Mouse (Mus musculus): ENCODE measurements around the gene Cacna1c. TPM values are rescaled to one million over a fixed set of nuclear protein-coding genes. Genes with fewer than 3 reads are reported as not detected.

The Cacna1c gene
- polyA plus RNA-seq, 1 experiment from 2014 or later = 6.4 TPM

GRCm38 (mm10) chr6:119129664-119130063 is 66.6 kb downstream of the Cacna1c start:
- Histone ChIP-seq H3K27me3 (no peaks in the 10 kb centered on the region), H3K4me2 (replicated peaks) (no peak overlapping the region), H3K4me1 (peaks cover 4% of the 10 kb centered on the region; the same call in 1 of the 2 replicates), H3K4me3 (no peak overlapping the region), H3K36me3 (no peaks in the 10 kb centered on the region), H3K27ac (replicated peaks) (no peak overlapping the region), H3K9ac (replicated peaks) (no peak overlapping the region), H3K9me3 (no peaks in the 10 kb centered on the region)
- 82% methylated on average over 5 of the region's 5 CpGs for WGBS
- ATAC-seq (replicated peaks) = no peak

- Histone ChIP-seq H3K4me2 (replicated peaks) (no peak overlapping the region), H3K4me3 (no peak overlapping the region), H3K9me3 (no peaks in the 10 kb centered on the region), H3K27ac (replicated peaks) (no peak overlapping the region), H3K36me3 (no peaks in the 10 kb centered on the region), H3K9ac (replicated peaks) (no peak overlapping the region), H3K27me3 (no peaks in the 10 kb centered on the region), H3K4me1 (peaks cover 4% of the 10 kb centered on the region; the same call in 1 of the 2 replicates)
- WGBS = 89% methylated on average over 8 of the region's 8 CpGs
- ATAC-seq (replicated peaks) = no peak
Observed at GRCm38 (mm10) chr6:119128521-119128920, 67.7 kb downstream of the Cacna1c start.

GRCm38 (mm10) chr6:119128076-119128475 is 68.1 kb downstream of the Cacna1c start:
- Histone ChIP-seq H3K4me1 (peaks cover 4% of the 10 kb centered on the region; the same call in 1 of the 2 replicates), H3K4me2 (replicated peaks) (no peak overlapping the region), H3K4me3 (no peak overlapping the region), H3K9me3 (no peaks in the 10 kb centered on the region), H3K27ac (replicated peaks) (no peak overlapping the region), H3K9ac (replicated peaks) (no peak overlapping the region), H3K36me3 (no peaks in the 10 kb centered on the region), H3K27me3 (no peaks in the 10 kb centered on the region)
- WGBS = 94% methylated on average over 1 of the region's 1 CpGs
- no peak for ATAC-seq (replicated peaks)

- no peak overlapping the region for H3K4me2 ChIP-seq (replicated peaks)
- H3K27ac ChIP-seq (replicated peaks) = no peak overlapping the region
- 0 out of 2 replicates have a peak, but pooled peaks cover 2% of the 10 kb centered on the region for H3K4me1 ChIP-seq
- no peak overlapping the region for H3K4me3 ChIP-seq
- 91% methylated on average over 3 of the region's 3 CpGs for WGBS
- H3K27me3 ChIP-seq = no peaks in the 10 kb centered on the region
- no peak for ATAC-seq (replicated peaks)
- H3K9ac ChIP-seq (replicated peaks) = no peak overlapping the region
- no peaks in the 10 kb centered on the region for H3K9me3 ChIP-seq
- H3K36me3 ChIP-seq = no peaks in the 10 kb centered on the region
Observed at GRCm38 (mm10) chr6:119126991-119127390, 69.2 kb downstream of the Cacna1c start.

GRCm38 (mm10) chr6:119118371-119118770 is 77.8 kb downstream of the Cacna1c start:
- Histone ChIP-seq H3K4me2 (replicated peaks) (no peak overlapping the region), H3K27me3 (no peaks in the 10 kb centered on the region), H3K4me3 (no peak overlapping the region), H3K9me3 (no peaks in the 10 kb centered on the region), H3K9ac (replicated peaks) (no peak overlapping the region), H3K27ac (replicated peaks) (no peak overlapping the region), H3K36me3 (no peaks in the 10 kb centered on the region), H3K4me1 (no peaks in the 10 kb centered on the region)
- ATAC-seq (replicated peaks) = no peak
- WGBS = 71% methylated on average over 4 of the region's 4 CpGs

- ATAC-seq (replicated peaks) = no peak
- Histone ChIP-seq H3K36me3 (no peaks in the 10 kb centered on the region), H3K27me3 (no peaks in the 10 kb centered on the region), H3K4me1 (no peaks in the 10 kb centered on the region), H3K4me3 (no peak overlapping the region), H3K9ac (replicated peaks) (no peak overlapping the region), H3K9me3 (no peaks in the 10 kb centered on the region), H3K27ac (replicated peaks) (no peak overlapping the region), H3K4me2 (replicated peaks) (no peak overlapping the region)
- 94% methylated on average over 3 of the region's 3 CpGs for WGBS
Observed at GRCm38 (mm10) chr6:119116290-119116689, 79.9 kb downstream of the Cacna1c start.

- Histone ChIP-seq H3K4me2 (replicated peaks) (no peak overlapping the region), H3K9ac (replicated peaks) (no peak overlapping the region), H3K27ac (replicated peaks) (no peak overlapping the region), H3K27me3 (no peaks in the 10 kb centered on the region), H3K9me3 (no peaks in the 10 kb centered on the region), H3K4me3 (no peak overlapping the region), H3K36me3 (no peaks in the 10 kb centered on the region), H3K4me1 (peaks cover 5% of the 10 kb centered on the region; the same call in 1 of the 2 replicates)
- WGBS = 91% methylated on average over 4 of the region's 4 CpGs
- no peak for ATAC-seq (replicated peaks)
Observed at GRCm38 (mm10) chr6:119113362-119113761, 82.9 kb downstream of the Cacna1c start.

GRCm38 (mm10) chr6:119110369-119110768 is 85.8 kb downstream of the Cacna1c start:
- H3K4me2 ChIP-seq (replicated peaks) = no peak overlapping the region
- WGBS = 85% methylated on average over 5 of the region's 5 CpGs
- H3K4me3 ChIP-seq = no peak overlapping the region
- no peak overlapping the region for H3K27ac ChIP-seq (replicated peaks)
- no peaks in the 10 kb centered on the region for H3K9me3 ChIP-seq
- peaks cover 8% of the 10 kb centered on the region; the same call in 1 of the 2 replicates for H3K27me3 ChIP-seq
- no peak for ATAC-seq (replicated peaks)
- peaks cover 23% of the 10 kb centered on the region for H3K4me1 ChIP-seq
- H3K9ac ChIP-seq (replicated peaks) = no peak overlapping the region
- no peaks in the 10 kb centered on the region for H3K36me3 ChIP-seq

- Histone ChIP-seq H3K4me2 (replicated peaks) (peak overlapping the region; percentile 75), H3K27me3 (peaks cover 8% of the 10 kb centered on the region; the same call in 1 of the 2 replicates), H3K4me3 (peak overlapping the region; percentile 64), H3K9me3 (no peaks in the 10 kb centered on the region), H3K4me1 (peaks cover 38% of the 10 kb centered on the region), H3K27ac (replicated peaks) (peak overlapping the region; percentile 92), H3K36me3 (no peaks in the 10 kb centered on the region), H3K9ac (replicated peaks) (peak overlapping the region; percentile 84)
- under 1% methylated on average over 61 of the region's 93 CpGs for WGBS
- peak; percentile 84 for ATAC-seq (replicated peaks)
Observed at GRCm38 (mm10) chr6:119108466-119109394, 87.5 kb downstream of the Cacna1c start.

GRCm38 (mm10) chr6:119107856-119108465 is 88.3 kb downstream of the Cacna1c start:
- peak overlapping the region; percentile 64 for H3K4me3 ChIP-seq
- H3K4me2 ChIP-seq (replicated peaks) = peak overlapping the region; percentile 75
- no peak for ATAC-seq (replicated peaks)
- H3K27ac ChIP-seq (replicated peaks) = peak overlapping the region; percentile 92
- H3K9me3 ChIP-seq = no peaks in the 10 kb centered on the region
- H3K9ac ChIP-seq (replicated peaks) = peak overlapping the region; percentile 84
- H3K4me1 ChIP-seq = peaks cover 39% of the 10 kb centered on the region
- H3K27me3 ChIP-seq = peaks cover 8% of the 10 kb centered on the region; the same call in 1 of the 2 replicates
- WGBS = under 1% methylated on average over 54 of the region's 58 CpGs
- no peaks in the 10 kb centered on the region for H3K36me3 ChIP-seq

- Histone ChIP-seq H3K27ac (replicated peaks) (peak overlapping the region; percentile 92), H3K4me2 (replicated peaks) (peak overlapping the region; percentile 75), H3K4me3 (peak overlapping the region; percentile 64), H3K9ac (replicated peaks) (peak overlapping the region; percentile 84), H3K27me3 (peaks cover 8% of the 10 kb centered on the region; the same call in 1 of the 2 replicates), H3K9me3 (no peaks in the 10 kb centered on the region), H3K36me3 (no peaks in the 10 kb centered on the region), H3K4me1 (peaks cover 42% of the 10 kb centered on the region)
- ATAC-seq (replicated peaks) = peak; percentile 20; the same call in 1 of the 2 replicates
- under 1% methylated on average over 66 of the region's 69 CpGs for WGBS
Observed at GRCm38 (mm10) chr6:119107140-119107855, 88.9 kb downstream of the Cacna1c start.

All from forebrain, embryonic 15.5 days (tissue).